Mouse (Mus musculus) heart, adult 10 weeks (tissue): ENCODE results near the gene Pdlim1. TPM values are rescaled to one million over a fixed set of nuclear protein-coding genes. Genes with fewer than 3 reads are reported as not detected.

ENCODE experiments used
- polyA plus RNA-seq: library from polyadenylated mRNA; stranded (reverse); fragments of 350-450 nt; fragmentation: Illumina TruSeq; extraction: RNeasy Lipid Tissue Mini Kit (QIAGEN cat#74804); gene quantifications from one replicate; pipeline ENCODE4 v1.2.3, GENCODE M21; 2014; ENCODE audit warnings: low read depth, low replicate concordance

Pdlim1 gene
- 86.6 TPM for polyA plus RNA-seq

DNA sequence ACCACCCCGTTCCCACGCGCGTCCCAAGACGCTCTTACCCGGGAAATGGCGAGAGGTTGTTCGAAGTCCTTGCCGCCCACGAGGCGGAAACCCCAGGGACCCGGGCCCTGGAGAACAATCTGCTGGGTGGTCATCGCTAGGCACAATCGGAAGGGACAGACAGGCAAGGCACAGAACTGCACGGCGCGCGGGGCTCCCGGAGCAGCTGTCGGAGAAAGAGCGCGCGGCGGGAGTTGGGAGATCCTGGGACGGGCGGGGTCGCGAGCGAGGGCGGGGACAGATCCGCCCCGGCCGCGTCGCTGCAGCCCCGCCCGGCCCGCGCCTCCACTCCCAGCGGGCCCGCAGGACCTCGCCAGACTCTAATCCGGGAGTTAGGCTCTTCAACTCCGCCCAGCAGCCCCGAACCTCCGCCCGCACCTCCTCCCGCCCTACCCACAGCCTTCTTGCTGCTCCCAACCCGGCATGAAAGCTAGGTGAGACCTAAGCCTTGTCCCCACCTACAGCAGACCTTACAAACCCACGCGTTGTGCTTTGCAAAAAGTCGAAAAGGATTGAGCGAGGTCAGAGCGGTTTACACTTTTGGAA lies at the start of gene Pdlim1:
Gene Pdlim1 (minus strand): TSS at position 535 of the 585 bp plus-strand sequence.

DNA sequence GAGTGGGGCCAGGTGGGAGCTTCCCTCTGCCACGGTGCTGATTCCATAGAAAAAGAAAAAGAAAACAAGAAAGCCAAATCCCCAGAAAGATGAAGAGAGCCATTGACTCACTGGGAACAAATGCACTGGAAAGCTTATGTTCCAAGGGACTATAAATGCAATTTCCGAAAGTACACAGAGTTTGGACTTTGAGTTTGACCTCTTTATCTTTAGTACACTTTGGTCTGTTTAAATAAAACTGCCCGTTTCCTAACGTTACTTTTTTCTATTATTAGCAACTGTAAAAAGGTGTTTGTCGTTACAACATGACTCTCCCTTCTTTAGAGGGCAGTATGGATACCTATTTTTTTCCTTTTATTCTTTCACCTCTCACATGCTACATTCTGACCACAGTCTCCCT lies 84.5 kb downstream of the Pdlim1 start, which contains the start of gene Cyp2c70:
Gene Cyp2c70 (minus strand): TSS at position 174 of the 400 bp plus-strand sequence.

Other genes starting within 250 kb of the Pdlim1 start
- gene Cyp2c54, start 198.0 kb downstream of the Pdlim1 start, polyA plus RNA-seq: 0.76 TPM
- gene Cyp2c50, start 182.2 kb downstream of the Pdlim1 start, polyA plus RNA-seq: 1.2 TPM
- 0.94 TPM for gene Cyp2c70, start 84.5 kb downstream of the Pdlim1 start, polyA plus RNA-seq
- 530 TPM for gene Sorbs1, start 241.9 kb upstream of the Pdlim1 start, polyA plus RNA-seq